Mouse (Mus musculus) neural tube, embryonic 11.5 days (tissue): ENCODE measurements around the gene Zkscan3. TPM values are rescaled to one million over a fixed set of nuclear protein-coding genes. Genes with fewer than 3 reads are reported as not detected.

Experiments
- ATAC-seq: fragments of 200-750 bp; cut with Nextera tagmentation; 2 replicates; pipeline ENCODE4 v1.8.0; 2017; ENCODE audit warnings: moderate number of reproducible peaks, mild to moderate bottlenecking, moderate TSS enrichment, moderate library complexity; ENCODE audit not compliant: insufficient read depth, low FRiP score, low TSS enrichment
- DNase-seq: peaks from one replicate; pipeline ENCODE4 v3.0.0-alpha.2; 2015; ENCODE audit warnings: low spot score
- H3K27ac ChIP-seq: fragments of 300-500 bp; sonication (generic); 2 replicates; pipeline ENCODE4 v1.5.1; 2014; ENCODE audit warnings: low read depth, mild to moderate bottlenecking, low read length
- H3K27me3 ChIP-seq: fragments of 300-500 bp; sonication (generic); 2 replicates; pipeline ENCODE4 v1.6.1; 2014; ENCODE audit warnings: mild to moderate bottlenecking, low read length, mixed read lengths; ENCODE audit not compliant: control insufficient read depth, insufficient read depth
- H3K36me3 ChIP-seq: fragments of 300-500 bp; sonication (generic); 2 replicates; pipeline ENCODE4 v1.6.1; 2014; ENCODE audit warnings: mild to moderate bottlenecking, low read length, moderate library complexity, mixed read lengths; ENCODE audit not compliant: control insufficient read depth, insufficient read depth
- H3K4me1 ChIP-seq: fragments of 300-500 bp; sonication (generic); 2 replicates; pipeline ENCODE4 v1.6.1; 2014; ENCODE audit warnings: low read length, mixed read lengths; ENCODE audit not compliant: control insufficient read depth, insufficient read depth
- H3K4me2 ChIP-seq: fragments of 300-500 bp; sonication (generic); 2 replicates; pipeline ENCODE4 v1.6.1; 2014; ENCODE audit warnings: low read depth, mild to moderate bottlenecking, moderate library complexity
- H3K4me3 ChIP-seq: fragments of 300-500 bp; sonication (generic); 2 replicates; pipeline ENCODE4 v1.5.1; 2014; ENCODE audit warnings: low read depth, low read length
- H3K9ac ChIP-seq: fragments of 300-500 bp; sonication (generic); 2 replicates; pipeline ENCODE4 v1.6.1; 2014; ENCODE audit warnings: mild to moderate bottlenecking, low read length
- H3K9me3 ChIP-seq: fragments of 300-500 bp; sonication (generic); 2 replicates; pipeline ENCODE4 v1.6.1; 2016; ENCODE audit warnings: low read length; ENCODE audit not compliant: control insufficient read depth
- WGBS: fragments of 180-500 bp; shearing (Covaris S2); extraction: QIAGEN DNeasy Blood & Tissue Kit; methylation state at CpG from one replicate; pipeline ENCODE4 v1.1.7; 2014; 5-methylcytosine and 5-hydroxymethylcytosine counted together
- polyA plus RNA-seq: library from polyadenylated mRNA; unstranded; fragments of >200 nt; fragmentation: Nextera tagmentation; extraction: Ambion mirVana; gene quantifications from 2 replicates; pipeline ENCODE4 v1.2.1, GENCODE M21; 2014

The Zkscan3 gene
- polyA plus RNA-seq, 1 experiment from 2014 or later, result 79.8 TPM

DNA sequence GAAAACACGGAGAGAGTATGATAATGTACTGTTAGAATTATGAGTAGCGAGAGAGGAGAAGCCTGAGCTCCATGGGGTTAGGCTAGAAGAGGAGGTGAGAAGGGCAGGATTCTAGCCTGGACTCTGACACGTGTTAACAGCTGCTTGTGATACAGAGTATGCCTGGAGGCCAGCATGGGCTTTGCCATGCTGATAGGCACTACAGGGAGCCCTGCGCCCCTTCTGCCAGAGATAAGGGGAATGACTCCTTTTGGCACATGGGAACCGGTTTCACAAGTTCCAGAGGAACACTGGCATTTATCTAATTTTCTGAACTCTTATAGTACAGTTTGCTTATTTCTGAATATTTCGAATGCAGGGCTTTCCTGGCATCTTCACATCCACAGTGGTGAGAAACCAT lies 16.3 kb upstream of the Zkscan3 start:
- DNase-seq, result no peak
- 63% methylated on average over 6 of the region's 6 CpGs for WGBS

DNA sequence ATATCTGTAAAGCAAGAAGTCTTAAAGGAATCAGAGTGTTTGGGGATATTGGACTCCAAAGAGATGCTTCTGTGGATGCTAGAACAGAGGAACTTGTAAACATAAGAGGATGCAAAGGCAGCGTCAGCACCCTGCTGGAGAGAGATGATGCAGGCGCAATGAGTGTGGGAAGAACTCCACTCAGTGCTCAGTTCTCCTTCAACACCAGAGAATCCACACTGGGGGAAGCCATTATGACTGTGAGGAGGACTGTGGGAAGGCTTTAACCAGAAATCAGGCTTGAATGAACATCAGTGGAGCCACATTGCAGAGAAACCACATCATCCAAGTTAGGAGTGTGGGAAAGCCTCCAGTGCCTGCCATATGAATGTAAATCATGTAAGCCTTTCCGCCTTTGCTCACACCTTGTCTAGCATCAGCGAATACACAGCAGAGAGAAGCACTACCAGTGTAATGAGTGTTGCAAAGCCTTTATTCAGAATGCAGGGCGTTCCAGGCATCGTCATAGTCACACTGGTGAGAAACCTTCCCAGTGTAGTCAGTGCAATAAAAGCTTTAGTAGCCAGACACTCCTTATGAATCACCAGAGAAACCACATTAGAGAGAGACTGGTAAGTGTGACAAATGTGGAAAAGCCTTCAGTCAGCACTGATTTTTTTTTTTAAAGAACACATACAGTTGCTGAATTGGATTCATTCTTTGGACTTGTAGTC lies 14.9 kb upstream of the Zkscan3 start:
- Histone ChIP-seq H3K9me3 (no peaks in the 10 kb centered on the region), H3K9ac (no peak overlapping the region), H3K4me2 (no peak overlapping the region), H3K27ac (no peak overlapping the region), H3K4me1 (no peaks in the 10 kb centered on the region), H3K4me3 (no peak overlapping the region), H3K36me3 (no peaks in the 10 kb centered on the region), H3K27me3 (no peaks in the 10 kb centered on the region)
- whole genome bisulfite sequencing, result 76% methylated on average over 6 of the region's 6 CpGs
- ATAC-seq (no peak), DNase-seq (no peak)

More for the DNA sequence above, 16.3 kb upstream of the Zkscan3 start:
- H3K9ac ChIP-seq, result no peak overlapping the region
- H3K27ac ChIP-seq, result no peak overlapping the region
- no peaks in the 10 kb centered on the region for H3K4me1 ChIP-seq
- no peak for ATAC-seq
- no peaks in the 10 kb centered on the region for H3K9me3 ChIP-seq
- no peak overlapping the region for H3K4me3 ChIP-seq
- H3K4me2 ChIP-seq, result no peak overlapping the region
- no peaks in the 10 kb centered on the region for H3K36me3 ChIP-seq
- no peaks in the 10 kb centered on the region for H3K27me3 ChIP-seq

DNA sequence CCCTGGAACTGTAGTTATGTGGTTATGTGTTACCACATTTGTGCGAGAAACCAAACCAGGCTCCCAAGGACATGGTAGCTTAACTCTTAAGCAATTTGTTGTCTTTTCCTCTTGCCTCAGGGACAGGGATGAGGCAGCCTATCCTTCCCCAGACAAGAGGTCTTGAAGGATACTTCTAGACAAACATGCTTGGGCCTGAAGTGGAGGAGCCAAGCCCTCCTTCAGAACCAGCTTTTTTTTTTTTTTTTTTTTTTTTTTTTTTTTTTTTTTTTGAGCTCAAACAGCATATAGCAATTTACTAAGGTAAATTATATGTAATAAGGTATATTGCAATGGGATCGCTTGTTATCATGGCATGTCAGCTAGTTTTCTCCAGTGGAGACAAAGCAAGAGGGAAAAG lies 13.2 kb upstream of the Zkscan3 start:
- Histone ChIP-seq H3K9me3 (no peaks in the 10 kb centered on the region), H3K4me2 (no peak overlapping the region), H3K4me3 (no peak overlapping the region), H3K27ac (no peak overlapping the region), H3K36me3 (no peaks in the 10 kb centered on the region), H3K9ac (no peak overlapping the region), H3K27me3 (no peaks in the 10 kb centered on the region), H3K4me1 (no peaks in the 10 kb centered on the region)
- no peak for DNase-seq
- ATAC-seq, result no peak
- whole genome bisulfite sequencing, result 90% methylated on average over 2 of the region's 2 CpGs

DNA sequence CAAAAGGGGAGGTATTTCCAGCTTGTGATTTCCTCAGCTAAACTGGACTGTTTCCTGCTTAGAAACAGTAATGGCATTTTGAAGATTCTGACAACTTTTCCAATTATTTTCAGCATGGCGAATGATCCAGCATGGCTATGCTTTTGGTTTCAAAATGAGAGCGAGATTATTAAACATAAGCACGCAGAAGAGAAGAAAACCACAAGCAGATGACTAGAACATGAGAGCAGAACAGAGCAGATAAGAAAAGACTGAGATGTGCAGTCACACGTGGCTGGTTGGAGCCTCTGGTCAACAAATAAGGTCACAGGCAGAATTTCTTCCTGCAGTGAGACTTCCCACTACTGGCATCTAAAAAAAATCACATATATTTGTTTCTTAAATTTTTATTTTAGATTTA lies 12.7 kb upstream of the Zkscan3 start:
- Histone ChIP-seq H3K4me1 (no peaks in the 10 kb centered on the region), H3K9me3 (no peaks in the 10 kb centered on the region), H3K36me3 (no peaks in the 10 kb centered on the region), H3K9ac (no peak overlapping the region), H3K27ac (no peak overlapping the region), H3K27me3 (no peaks in the 10 kb centered on the region), H3K4me2 (no peak overlapping the region), H3K4me3 (no peak overlapping the region)
- DNase-seq (no peak), ATAC-seq (no peak)
- WGBS, result 89% methylated on average over 4 of the region's 4 CpGs

DNA sequence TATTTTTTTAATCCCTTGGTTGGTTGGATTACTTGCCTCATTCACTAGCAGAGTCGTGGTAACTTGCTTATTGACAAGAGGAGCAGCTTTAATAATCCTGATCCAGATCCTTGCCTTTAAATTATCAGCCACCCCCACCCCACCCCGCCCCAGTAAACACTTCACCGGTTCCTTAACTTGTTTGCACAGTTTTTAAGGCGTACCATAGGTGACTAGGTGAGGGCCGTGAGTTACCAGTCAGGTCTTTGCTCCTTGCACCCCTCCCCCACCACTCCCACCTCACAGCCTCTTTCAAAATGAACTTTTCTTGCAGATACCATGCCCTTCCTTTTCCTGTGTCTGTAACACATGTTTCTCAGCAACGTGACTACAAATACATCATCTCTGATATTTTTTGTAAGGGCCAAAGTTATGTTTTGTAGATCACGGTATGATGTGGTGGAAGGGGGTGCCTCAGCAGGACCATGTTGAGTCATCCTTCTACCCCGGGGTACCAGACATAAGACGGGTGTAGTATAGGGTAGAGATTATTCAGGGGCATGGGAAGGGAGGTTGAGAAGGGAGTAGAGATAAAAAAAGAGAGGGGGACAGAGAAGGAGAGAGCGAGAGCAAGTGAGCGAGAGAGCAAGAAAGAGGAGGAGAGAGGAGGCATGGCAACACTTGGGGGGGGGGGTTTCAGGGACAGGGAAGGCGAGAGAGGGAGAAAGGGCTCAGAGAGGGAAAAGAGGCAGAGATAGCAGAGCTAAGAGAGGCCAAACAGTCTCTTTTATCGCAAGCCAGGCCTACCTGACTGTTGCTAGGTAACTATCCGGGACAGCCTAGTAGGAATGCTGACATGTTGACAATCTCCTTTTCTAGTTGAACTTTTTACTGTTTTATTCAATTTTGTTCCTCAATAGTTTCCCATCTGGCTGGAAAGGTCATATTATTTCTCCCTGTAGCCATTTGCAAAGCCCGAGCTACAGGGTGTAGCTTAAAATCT lies 12.0 kb upstream of the Zkscan3 start:
- Histone ChIP-seq H3K27ac (no peak overlapping the region), H3K9me3 (no peaks in the 10 kb centered on the region), H3K27me3 (no peaks in the 10 kb centered on the region), H3K4me2 (no peak overlapping the region), H3K36me3 (no peaks in the 10 kb centered on the region), H3K4me1 (no peaks in the 10 kb centered on the region), H3K4me3 (no peak overlapping the region), H3K9ac (no peak overlapping the region)
- ATAC-seq, result no peak
- DNase-seq, result no peak
- WGBS, result 75% methylated on average over 14 of the region's 15 CpGs

DNA sequence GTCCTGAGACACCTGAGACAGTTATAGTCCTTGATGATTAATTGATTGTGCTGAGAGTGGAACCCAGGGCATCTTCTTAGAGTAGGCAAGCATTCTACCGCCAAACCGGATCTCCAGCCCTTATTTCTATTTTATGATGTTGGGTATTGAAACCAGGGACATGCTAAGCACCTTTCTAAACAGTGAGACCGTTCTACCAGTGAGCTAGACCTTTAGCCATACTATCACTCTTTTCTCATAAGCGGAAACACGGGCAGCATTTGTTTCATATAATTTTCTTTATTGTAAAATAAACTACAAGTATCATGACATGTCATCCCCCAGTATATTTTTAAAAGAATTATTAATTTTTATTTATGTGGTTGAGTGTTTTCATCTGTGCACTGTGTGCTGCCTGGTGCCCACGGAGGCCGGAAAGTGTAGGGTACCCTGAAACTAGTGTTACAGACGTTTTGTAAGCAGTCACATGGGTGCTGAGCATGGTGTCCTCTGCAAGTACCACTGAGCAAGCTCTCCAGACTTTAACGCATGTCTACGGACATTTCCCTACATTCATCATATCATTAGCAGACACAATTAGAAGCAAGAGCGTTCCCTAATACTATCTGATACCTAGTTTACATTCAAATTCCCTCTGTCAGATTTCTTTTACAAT lies 6.4 kb upstream of the Zkscan3 start:
- ATAC-seq (no peak; the same call in none of the 2 replicates), DNase-seq (no peak)
- Histone ChIP-seq H3K27ac (no peak overlapping the region), H3K4me3 (peak overlapping the region; percentile 37), H3K9me3 (no peaks in the 10 kb centered on the region), H3K36me3 (no peaks in the 10 kb centered on the region), H3K4me2 (peak overlapping the region; percentile 62), H3K9ac (peak overlapping the region; percentile 51), H3K4me1 (no peaks in the 10 kb centered on the region), H3K27me3 (no peaks in the 10 kb centered on the region)
- 55% methylated on average over 11 of the region's 11 CpGs for WGBS

DNA sequence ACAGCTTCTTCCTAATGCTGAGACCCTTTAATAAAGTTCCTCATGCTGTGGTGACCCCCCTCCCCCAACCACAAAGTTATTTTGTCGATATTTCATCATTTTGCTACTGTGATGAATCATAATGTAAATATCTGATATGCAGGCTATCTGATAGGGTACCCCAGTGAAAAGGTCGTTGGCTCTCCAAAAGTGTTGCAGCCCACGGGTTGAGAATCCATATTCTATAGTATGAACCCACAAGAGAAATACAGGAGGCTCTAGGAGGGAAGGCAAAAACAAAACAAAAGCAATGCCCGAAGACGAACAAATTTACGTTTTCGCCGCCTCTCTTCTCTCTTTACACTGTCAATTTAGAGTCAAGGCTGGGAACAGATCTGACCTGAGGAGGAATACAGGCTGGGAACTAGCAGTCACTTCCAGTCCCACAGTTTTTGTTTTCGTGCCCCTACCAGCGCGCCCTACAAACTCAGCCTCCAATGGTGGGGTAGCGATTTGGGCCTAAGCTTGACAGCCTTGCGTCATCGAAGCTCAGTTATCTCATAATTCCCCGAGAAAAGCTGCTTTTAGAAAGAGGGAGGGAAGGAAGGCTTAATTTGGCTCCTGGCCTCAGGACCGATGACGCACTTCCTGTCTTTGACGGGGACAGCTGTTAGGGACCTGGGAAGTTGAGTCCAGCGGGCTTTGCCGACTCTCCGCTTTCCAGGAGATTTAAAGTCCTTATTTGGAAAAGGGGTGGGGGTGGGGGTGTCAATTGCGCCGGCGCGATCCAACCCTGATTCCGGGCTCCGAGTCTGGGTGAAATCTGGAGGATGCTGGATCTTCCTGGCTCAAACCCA lies 5.6 kb upstream of the Zkscan3 start:
- peak overlapping the region; percentile 37 for H3K4me3 ChIP-seq
- DNase-seq (peak; percentile 78), ATAC-seq (peak; percentile 84)
- 5% methylated on average over 27 of the region's 27 CpGs for WGBS
- H3K27me3 ChIP-seq, result no peaks in the 10 kb centered on the region
- no peaks in the 10 kb centered on the region for H3K4me1 ChIP-seq
- H3K27ac ChIP-seq, result no peak overlapping the region
- peak overlapping the region; percentile 51 for H3K9ac ChIP-seq
- peak overlapping the region; percentile 62 for H3K4me2 ChIP-seq
- H3K9me3 ChIP-seq, result no peaks in the 10 kb centered on the region
- no peaks in the 10 kb centered on the region for H3K36me3 ChIP-seq

DNA sequence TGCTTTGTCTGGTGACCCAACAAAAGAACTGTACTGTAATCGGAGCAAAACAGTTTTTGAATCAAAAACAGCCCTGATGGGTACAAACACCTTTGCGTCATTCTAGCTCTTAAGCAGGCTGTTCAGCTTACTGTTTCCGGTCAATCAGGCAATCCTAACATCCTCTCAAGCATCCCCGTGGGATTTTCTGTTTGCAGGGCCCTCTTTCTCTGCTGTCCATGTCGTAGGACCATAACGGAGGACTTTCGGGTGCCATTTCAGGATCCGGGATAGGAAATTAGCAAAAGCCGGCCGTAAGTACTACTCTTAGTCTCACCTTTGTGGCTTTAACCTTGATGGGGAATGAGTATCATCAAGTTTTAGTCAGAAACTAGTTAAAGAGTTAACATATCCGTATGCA lies 4.8 kb upstream of the Zkscan3 start:
- Histone ChIP-seq H3K36me3 (no peaks in the 10 kb centered on the region), H3K4me1 (no peaks in the 10 kb centered on the region), H3K27ac (no peak overlapping the region), H3K9ac (no peak overlapping the region), H3K27me3 (no peaks in the 10 kb centered on the region), H3K9me3 (no peaks in the 10 kb centered on the region), H3K4me3 (no peak overlapping the region), H3K4me2 (no peak overlapping the region)
- ATAC-seq (no peak), DNase-seq (no peak)
- WGBS, result 80% methylated on average over 11 of the region's 11 CpGs
